Mouse (Mus musculus): ENCODE data around the gene Gpr142. TPM values are rescaled to one million over a fixed set of nuclear protein-coding genes. Genes with fewer than 3 reads are reported as not detected.

The Gpr142 gene
- polyA plus RNA-seq, 1 experiment: 0.10 TPM

DNA sequence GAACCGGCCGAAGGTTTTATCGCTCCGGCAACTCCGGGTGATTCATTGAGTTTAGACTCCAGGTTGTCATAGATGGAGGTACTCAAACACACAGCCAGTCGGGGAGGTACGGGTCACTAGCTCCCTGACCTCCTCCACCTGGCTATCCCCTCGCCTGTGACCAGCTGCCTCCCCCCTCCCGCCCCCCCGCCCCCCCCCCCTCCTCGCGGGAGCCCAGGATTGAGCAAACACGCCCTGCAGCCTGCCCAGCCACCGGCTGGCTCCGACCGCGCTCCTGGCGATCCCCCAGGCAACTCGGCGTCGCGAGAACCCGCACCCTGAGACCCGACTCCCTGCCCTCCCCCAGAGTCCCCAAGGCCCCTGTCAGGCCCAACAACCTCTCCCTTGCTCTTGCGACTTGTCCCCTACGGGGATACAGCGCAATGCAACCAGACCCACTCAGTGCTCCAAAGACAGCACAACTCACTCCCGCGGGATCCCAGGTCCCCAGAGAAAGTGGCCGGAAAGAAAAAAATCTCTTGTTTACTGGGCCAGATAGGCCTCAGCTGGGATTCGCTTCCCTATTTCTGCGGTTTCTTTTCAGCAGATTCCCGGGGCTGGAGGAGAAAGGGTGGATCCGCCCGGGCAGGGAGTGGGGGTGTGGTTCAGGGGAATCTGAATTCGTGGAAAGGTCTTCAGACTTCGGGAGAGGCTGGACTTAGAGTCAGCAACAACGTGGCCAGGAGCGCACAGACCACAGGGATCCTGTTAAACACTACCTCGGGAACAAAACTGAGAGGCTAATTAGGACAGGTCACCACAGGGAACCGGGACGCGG lies 51.9 kb downstream of the Gpr142 start, which contains the start of gene Gprc5c:
Gene Gprc5c (plus strand): TSS at position 701 of the 817 bp plus-strand sequence.
- Histone ChIP-seq H3K27ac (ENCODE audit: insufficient read depth, low read depth, low read length) (no peak within 1 kb of the TSS), H3K27me3 (ENCODE audit: control insufficient read depth, insufficient read depth, low read length) (peaks cover 16% of the 10 kb centered on the region), H3K4me1 (ENCODE audit: control insufficient read depth, insufficient read depth, insufficient read length, low read length) (peaks cover 2% of the 10 kb centered on the region; the same call in 1 of the 2 replicates), H3K4me3 (ENCODE audit: low read depth, low read length) (peak within 1 kb of the TSS; percentile 72), H3K36me3 (ENCODE audit: control insufficient read depth, insufficient read depth, low read length) (no peaks in the 10 kb centered on the region)
- no peak for TF ChIP-seq POLR2A (IDR thresholded peaks at IDR 0.05; ENCODE audit: low read depth, low read length)
- TF ChIP-seq CTCF (IDR thresholded peaks at IDR 0.05; ENCODE audit: extremely low read depth, insufficient read length, insufficient replicate concordance, low read depth, low read length): no peak
- 3% methylated on average over 41 of the region's 43 CpGs for WGBS

DNA sequence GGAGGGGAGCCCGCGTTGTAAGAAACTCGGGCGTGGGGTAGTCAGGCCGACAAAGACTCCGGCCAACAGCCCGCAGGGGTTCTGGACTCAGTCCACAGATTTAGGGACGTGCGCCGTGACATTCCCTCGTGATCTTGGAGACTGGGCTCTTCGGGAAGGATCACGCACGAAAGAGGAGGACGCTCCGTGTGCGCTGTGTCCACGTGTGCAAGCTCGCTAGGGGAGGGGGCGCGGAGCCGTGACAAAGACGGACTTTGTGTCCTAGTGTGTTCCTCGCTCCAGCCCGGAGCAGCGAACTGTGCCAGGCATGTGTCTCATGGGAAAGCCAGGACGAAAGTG lies 52.5 kb downstream of the Gpr142 start:
- Histone ChIP-seq H3K4me3 (ENCODE audit: low read depth, low read length) (peak overlapping the region; percentile 72), H3K4me1 (ENCODE audit: control insufficient read depth, insufficient read depth, insufficient read length, low read length) (peaks cover 2% of the 10 kb centered on the region; the same call in 1 of the 2 replicates), H3K27me3 (ENCODE audit: control insufficient read depth, insufficient read depth, low read length) (peaks cover 16% of the 10 kb centered on the region), H3K27ac (ENCODE audit: insufficient read depth, low read depth, low read length) (no peak overlapping the region), H3K36me3 (ENCODE audit: control insufficient read depth, insufficient read depth, low read length) (no peaks in the 10 kb centered on the region)
- WGBS: under 1% methylated on average over 27 of the region's 27 CpGs
- TF ChIP-seq POLR2A (IDR thresholded peaks at IDR 0.05; ENCODE audit: low read depth, low read length) (no peak), CTCF (IDR thresholded peaks at IDR 0.05; ENCODE audit: extremely low read depth, insufficient read length, insufficient replicate concordance, low read depth, low read length) (no peak)

DNA sequence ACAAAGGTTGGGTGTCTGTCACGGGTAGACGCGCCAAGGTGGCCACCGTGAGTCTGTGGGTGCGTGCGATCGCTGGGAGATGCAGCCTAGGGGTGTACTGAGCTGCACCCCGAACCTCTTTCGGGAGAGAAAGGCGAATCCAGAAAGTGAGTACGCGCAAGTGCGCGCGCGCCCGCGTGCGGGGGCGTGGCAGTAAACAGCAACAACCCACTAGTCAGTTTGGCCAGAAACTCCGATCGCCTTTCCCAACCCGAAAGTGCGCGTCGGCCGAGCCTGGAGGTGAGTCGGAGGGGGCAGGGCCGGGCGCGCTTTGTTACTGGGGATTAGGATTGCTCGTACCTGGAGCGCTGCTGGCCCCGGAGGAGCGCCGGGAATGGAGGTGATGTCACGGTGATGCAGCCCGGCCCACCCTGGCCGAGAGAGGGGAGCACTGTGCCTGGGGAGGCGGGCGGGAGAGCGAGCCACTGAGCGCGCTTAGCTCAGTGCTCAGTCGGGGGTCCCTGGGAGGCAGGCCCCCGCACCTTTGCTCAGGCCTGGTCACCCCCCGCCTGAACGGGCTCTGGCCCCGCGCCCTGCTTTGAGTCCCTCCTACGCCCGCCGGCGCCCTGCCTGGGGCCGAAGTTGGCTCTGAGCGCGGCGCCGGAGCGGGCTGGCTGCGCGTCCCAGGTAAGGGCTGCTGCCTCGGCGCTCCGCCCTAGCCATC lies 53.0 kb downstream of the Gpr142 start:
- WGBS: under 1% methylated on average over 65 of the region's 65 CpGs
- peaks cover 2% of the 10 kb centered on the region; the same call in 1 of the 2 replicates for H3K4me1 ChIP-seq (ENCODE audit: control insufficient read depth, insufficient read depth, insufficient read length, low read length)
- no peak overlapping the region for H3K27ac ChIP-seq (ENCODE audit: insufficient read depth, low read depth, low read length)
- H3K27me3 ChIP-seq (ENCODE audit: control insufficient read depth, insufficient read depth, low read length): peaks cover 16% of the 10 kb centered on the region
- peak overlapping the region; percentile 72 for H3K4me3 ChIP-seq (ENCODE audit: low read depth, low read length)
- no peak for TF ChIP-seq POLR2A (IDR thresholded peaks at IDR 0.05; ENCODE audit: low read depth, low read length)
- TF ChIP-seq CTCF (IDR thresholded peaks at IDR 0.05; ENCODE audit: extremely low read depth, insufficient read length, insufficient replicate concordance, low read depth, low read length): no peak
- no peaks in the 10 kb centered on the region for H3K36me3 ChIP-seq (ENCODE audit: control insufficient read depth, insufficient read depth, low read length)

DNA sequence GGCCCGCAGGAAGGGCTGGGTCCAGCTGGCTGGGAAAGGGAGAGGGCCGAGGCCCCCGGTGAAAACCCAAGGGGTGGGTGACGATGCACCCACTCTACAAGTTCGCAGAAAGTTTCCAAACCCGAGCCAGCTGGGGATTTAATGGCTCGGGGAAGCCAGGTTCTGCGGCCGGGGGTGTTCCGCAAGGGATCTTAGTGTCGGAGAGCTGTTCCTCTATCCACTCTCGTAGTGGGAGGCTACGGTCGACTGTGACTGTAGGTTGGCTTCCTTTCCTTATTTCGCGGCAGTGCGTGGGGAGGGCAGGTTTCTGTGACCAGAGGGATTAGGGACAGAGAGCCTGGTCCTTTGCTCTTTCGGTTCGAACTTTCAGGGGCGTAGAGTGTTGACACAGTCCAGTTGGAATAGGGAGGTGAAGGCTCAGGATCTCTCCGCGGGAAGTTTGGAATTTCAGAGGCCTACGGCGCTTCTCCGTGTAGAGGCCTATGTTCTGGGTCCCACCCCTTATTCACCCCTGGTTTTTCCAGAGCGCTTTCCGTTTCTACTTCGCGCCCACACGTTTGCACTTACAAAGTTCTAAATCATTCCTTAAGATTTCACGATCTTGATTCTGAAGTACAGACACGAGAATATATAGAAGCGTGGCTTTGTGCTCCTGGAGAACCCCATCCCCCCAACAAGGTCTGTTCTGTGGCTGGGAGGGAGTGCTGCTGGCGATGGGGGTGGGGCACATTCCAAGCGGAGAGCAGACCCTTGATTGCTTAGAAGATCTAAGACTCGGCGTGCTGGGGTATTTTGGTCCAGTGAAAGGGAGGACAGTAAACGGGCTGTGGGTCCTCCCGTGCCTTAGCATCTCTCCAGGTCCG lies 53.8 kb downstream of the Gpr142 start:
- WGBS: 5% methylated on average over 40 of the region's 40 CpGs
- peaks cover 16% of the 10 kb centered on the region for H3K27me3 ChIP-seq (ENCODE audit: control insufficient read depth, insufficient read depth, low read length)
- no peaks in the 10 kb centered on the region for H3K36me3 ChIP-seq (ENCODE audit: control insufficient read depth, insufficient read depth, low read length)
- peaks cover 2% of the 10 kb centered on the region; the same call in 1 of the 2 replicates for H3K4me1 ChIP-seq (ENCODE audit: control insufficient read depth, insufficient read depth, insufficient read length, low read length)
- no peak for TF ChIP-seq POLR2A (IDR thresholded peaks at IDR 0.05; ENCODE audit: low read depth, low read length)
- TF ChIP-seq CTCF (IDR thresholded peaks at IDR 0.05; ENCODE audit: extremely low read depth, insufficient read length, insufficient replicate concordance, low read depth, low read length): no peak
- H3K27ac ChIP-seq (ENCODE audit: insufficient read depth, low read depth, low read length): no peak overlapping the region
- peak overlapping the region; percentile 72 for H3K4me3 ChIP-seq (ENCODE audit: low read depth, low read length)

DNA sequence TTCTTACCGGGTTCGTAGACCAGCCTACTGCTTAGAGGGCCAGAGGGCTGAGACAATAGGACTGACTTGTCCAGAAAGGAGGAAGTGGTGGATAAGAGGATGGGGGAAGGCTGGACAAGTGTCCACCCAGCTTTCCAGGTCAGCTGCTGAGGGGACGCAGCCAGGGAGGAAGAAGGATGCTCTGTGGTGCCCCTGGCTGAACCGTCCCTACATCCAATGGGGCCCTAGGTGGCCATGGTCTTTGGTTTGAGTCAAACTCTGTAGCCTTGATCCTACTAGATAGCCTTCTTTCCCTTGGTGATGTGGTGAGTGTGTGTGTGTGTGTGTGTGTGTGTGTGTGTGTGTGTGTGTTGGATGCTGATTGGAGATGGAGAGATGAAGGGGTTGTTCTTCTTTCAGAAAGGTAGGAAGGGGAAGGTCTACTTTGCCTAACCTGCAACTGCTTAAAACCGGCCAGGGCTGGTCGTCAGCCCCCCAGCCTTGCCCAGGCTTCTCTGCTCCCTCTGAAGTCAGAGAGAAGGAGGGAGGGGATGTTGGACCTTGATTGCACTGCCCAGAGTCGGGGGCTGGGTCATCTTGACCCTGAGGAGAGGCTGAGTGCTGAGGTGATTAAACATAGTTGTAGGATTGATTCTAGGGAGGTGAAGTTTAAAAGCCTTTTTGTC lies 54.6 kb downstream of the Gpr142 start:
- Histone ChIP-seq H3K36me3 (ENCODE audit: control insufficient read depth, insufficient read depth, low read length) (no peaks in the 10 kb centered on the region), H3K27me3 (ENCODE audit: control insufficient read depth, insufficient read depth, low read length) (peaks cover 16% of the 10 kb centered on the region), H3K4me1 (ENCODE audit: control insufficient read depth, insufficient read depth, insufficient read length, low read length) (peaks cover 2% of the 10 kb centered on the region; the same call in 1 of the 2 replicates), H3K4me3 (ENCODE audit: low read depth, low read length) (peak overlapping the region; percentile 72), H3K27ac (ENCODE audit: insufficient read depth, low read depth, low read length) (no peak overlapping the region)
- no peak for TF ChIP-seq CTCF (IDR thresholded peaks at IDR 0.05; ENCODE audit: extremely low read depth, insufficient read length, insufficient replicate concordance, low read depth, low read length)
- WGBS: 50% methylated on average over 7 of the region's 7 CpGs

DNA sequence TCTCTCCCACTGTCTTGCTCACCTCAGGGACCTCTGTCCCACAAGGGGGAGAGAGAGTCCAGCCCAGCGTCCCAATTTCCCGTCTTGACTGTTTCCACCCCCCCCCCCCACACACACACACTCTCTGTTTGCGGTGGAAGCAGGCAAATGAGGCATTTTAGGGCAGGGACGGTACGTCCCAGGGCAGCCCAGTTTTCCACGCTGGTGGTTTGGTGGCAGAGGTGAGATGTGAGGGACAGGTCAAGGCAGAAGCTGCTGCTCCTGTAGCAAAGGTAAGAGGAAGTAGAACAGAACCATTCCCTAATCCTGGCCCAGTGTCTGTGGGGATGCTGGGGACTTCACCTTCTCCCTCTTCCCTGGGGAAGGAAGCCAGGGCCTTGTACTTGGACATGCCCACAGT lies 55.9 kb downstream of the Gpr142 start:
- WGBS: 76% methylated on average over 6 of the region's 6 CpGs
- Histone ChIP-seq H3K36me3 (ENCODE audit: control insufficient read depth, insufficient read depth, low read length) (no peaks in the 10 kb centered on the region), H3K27me3 (ENCODE audit: control insufficient read depth, insufficient read depth, low read length) (peaks cover 16% of the 10 kb centered on the region), H3K4me3 (ENCODE audit: low read depth, low read length) (no peak overlapping the region), H3K4me1 (ENCODE audit: control insufficient read depth, insufficient read depth, insufficient read length, low read length) (peaks cover 4% of the 10 kb centered on the region; the same call in 1 of the 2 replicates), H3K27ac (ENCODE audit: insufficient read depth, low read depth, low read length) (no peak overlapping the region)
- no peak for TF ChIP-seq POLR2A (IDR thresholded peaks at IDR 0.05; ENCODE audit: low read depth, low read length)
- no peak for TF ChIP-seq CTCF (IDR thresholded peaks at IDR 0.05; ENCODE audit: extremely low read depth, insufficient read length, insufficient replicate concordance, low read depth, low read length)
